Mouse (Mus musculus): ENCODE data around the gene Ppef2. TPM values are rescaled to one million over a fixed set of nuclear protein-coding genes. Genes with fewer than 3 reads are reported as not detected.
"Not testable (repeated sequence)": the region's sequence is repeated elsewhere in the genome, so short reads cannot be mapped to it uniquely, and the experiment has no call there.

Ppef2 gene
- polyA plus RNA-seq, 1 experiment from 2014 or later = 0.22 TPM

GRCm38 (mm10) chr5:92204162-92205036 is 51.7 kb downstream of the Ppef2 start:
- Histone ChIP-seq H3K27me3 (ENCODE audit: insufficient read depth, poor library complexity, severe bottlenecking) (no peaks in the 10 kb centered on the region), H3K36me3 (peaks cover 60% of the 10 kb centered on the region), H3K4me3 (no peak overlapping the region), H3K9me3 (no peaks in the 10 kb centered on the region), H3K27ac (no peak overlapping the region), H3K4me1 (replicated peaks) (no peaks in the 10 kb centered on the region)
- no peak for DNase-seq (ENCODE audit: low spot score)
- WGBS = 94% methylated on average over 6 of the region's 6 CpGs

- Histone ChIP-seq H3K4me3 (no peak overlapping the region), H3K36me3 (peaks cover 97% of the 10 kb centered on the region), H3K4me1 (replicated peaks) (no peaks in the 10 kb centered on the region), H3K27me3 (ENCODE audit: insufficient read depth, poor library complexity, severe bottlenecking) (no peaks in the 10 kb centered on the region), H3K9me3 (no peaks in the 10 kb centered on the region), H3K27ac (no peak overlapping the region)
- DNase-seq (ENCODE audit: low spot score) = no peak
- WGBS = 87% methylated on average over 8 of the region's 8 CpGs
These were observed 57.8 kb downstream of the Ppef2 start for GRCm38 (mm10) chr5:92198266-92198665.

GRCm38 (mm10) chr5:92196895-92197811 is 58.9 kb downstream of the Ppef2 start:
- DNase-seq (ENCODE audit: low spot score) = no peak
- no peaks in the 10 kb centered on the region for H3K4me1 ChIP-seq (replicated peaks)
- 88% methylated on average over 15 of the region's 15 CpGs for WGBS
- H3K4me3 ChIP-seq = no peak overlapping the region
- peaks cover 98% of the 10 kb centered on the region for H3K36me3 ChIP-seq
- H3K27ac ChIP-seq = 0 out of 2 replicates have a peak overlapping the region, but pooled peaks have one; percentile 18
- no peaks in the 10 kb centered on the region for H3K9me3 ChIP-seq
- no peaks in the 10 kb centered on the region for H3K27me3 ChIP-seq (ENCODE audit: insufficient read depth, poor library complexity, severe bottlenecking)

GRCm38 (mm10) chr5:92195716-92196115 is 60.4 kb downstream of the Ppef2 start:
- H3K4me3 ChIP-seq; H3K9me3 ChIP-seq; H3K4me1 ChIP-seq (replicated peaks); H3K27ac ChIP-seq; H3K27me3 ChIP-seq (ENCODE audit: insufficient read depth, poor library complexity, severe bottlenecking); DNase-seq (ENCODE audit: low spot score): not testable (repeated sequence)
- peaks cover 91% of the 10 kb centered on the region for H3K36me3 ChIP-seq
- 62% methylated on average over 2 of the region's 2 CpGs for WGBS

GRCm38 (mm10) chr5:92188881-92189483 is 67.1 kb downstream of the Ppef2 start:
- H3K9me3 ChIP-seq = peaks cover 7% of the 10 kb centered on the region; the same call in 1 of the 2 replicates
- no peak overlapping the region for H3K27ac ChIP-seq
- DNase-seq (ENCODE audit: low spot score) = no peak
- WGBS = 94% methylated on average over 7 of the region's 7 CpGs
- H3K27me3 ChIP-seq (ENCODE audit: insufficient read depth, poor library complexity, severe bottlenecking) = no peaks in the 10 kb centered on the region
- H3K4me1 ChIP-seq (replicated peaks) = no peaks in the 10 kb centered on the region
- peaks cover 81% of the 10 kb centered on the region for H3K36me3 ChIP-seq
- no peak overlapping the region for H3K4me3 ChIP-seq

- no peak overlapping the region for H3K27ac ChIP-seq
- 87% methylated on average over 8 of the region's 8 CpGs for WGBS
- peaks cover 1% of the 10 kb centered on the region; the same call in 1 of the 2 replicates for H3K9me3 ChIP-seq
- no peak for DNase-seq (ENCODE audit: low spot score)
- no peak overlapping the region for H3K4me3 ChIP-seq
- H3K27me3 ChIP-seq (ENCODE audit: insufficient read depth, poor library complexity, severe bottlenecking) = no peaks in the 10 kb centered on the region
- peaks cover 75% of the 10 kb centered on the region for H3K36me3 ChIP-seq
- H3K4me1 ChIP-seq (replicated peaks) = no peaks in the 10 kb centered on the region
These were observed 72.8 kb downstream of the Ppef2 start for GRCm38 (mm10) chr5:92183071-92183830.

Other genes starting within 250 kb of the Ppef2 start
- gene Cdkl2, start 212.4 kb downstream of the Ppef2 start, polyA plus RNA-seq (2016; fragmentation: Nextera tagmentation; extraction: Ambion mirVana) = 0.34 and 0.77 TPM in 2 replicates
- gene G3bp2, start 172.6 kb downstream of the Ppef2 start, polyA plus RNA-seq (2016; fragmentation: Nextera tagmentation; extraction: Ambion mirVana) = 273 and 276 TPM in 2 replicates
- 36.6 and 38.5 TPM in 2 replicates for gene Uso1, start 118.3 kb downstream of the Ppef2 start, polyA plus RNA-seq (2016; fragmentation: Nextera tagmentation; extraction: Ambion mirVana)
- gene U90926, start 40.9 kb downstream of the Ppef2 start, polyA plus RNA-seq (2016; fragmentation: Nextera tagmentation; extraction: Ambion mirVana) = not detected in 2 replicates
- 3.8 and 5.7 TPM in 2 replicates for gene Naaa, start 21.9 kb upstream of the Ppef2 start, polyA plus RNA-seq (2016; fragmentation: Nextera tagmentation; extraction: Ambion mirVana)
- gene Sdad1, start 54.2 kb upstream of the Ppef2 start, polyA plus RNA-seq (2016; fragmentation: Nextera tagmentation; extraction: Ambion mirVana) = 35.3 and 53.7 TPM in 2 replicates
- not detected in 2 replicates for gene Cxcl9, start 71.8 kb upstream of the Ppef2 start, polyA plus RNA-seq (2016; fragmentation: Nextera tagmentation; extraction: Ambion mirVana)
- 1.6 and 2.7 TPM in 2 replicates for gene Art3, start 75.5 kb upstream of the Ppef2 start, polyA plus RNA-seq (2016; fragmentation: Nextera tagmentation; extraction: Ambion mirVana)
- 0.20 and 0.77 TPM in 2 replicates for gene Cxcl10, start 92.6 kb upstream of the Ppef2 start, polyA plus RNA-seq (2016; fragmentation: Nextera tagmentation; extraction: Ambion mirVana)
- gene Nup54, start 178.9 kb upstream of the Ppef2 start, polyA plus RNA-seq (2016; fragmentation: Nextera tagmentation; extraction: Ambion mirVana) = 52.7 and 65.8 TPM in 2 replicates